Mouse (Mus musculus) thymus, postnatal 4 days (tissue): ENCODE measurements around the gene Il1f6.
"Not testable (repeated sequence)": the region's sequence is repeated elsewhere in the genome, so short reads cannot be mapped to it uniquely, and the experiment has no call there.

Experiments used
- DNase-seq: peaks from one replicate; pipeline ENCODE4 v3.0.0; 2021

Gene Il1f6

DNA sequence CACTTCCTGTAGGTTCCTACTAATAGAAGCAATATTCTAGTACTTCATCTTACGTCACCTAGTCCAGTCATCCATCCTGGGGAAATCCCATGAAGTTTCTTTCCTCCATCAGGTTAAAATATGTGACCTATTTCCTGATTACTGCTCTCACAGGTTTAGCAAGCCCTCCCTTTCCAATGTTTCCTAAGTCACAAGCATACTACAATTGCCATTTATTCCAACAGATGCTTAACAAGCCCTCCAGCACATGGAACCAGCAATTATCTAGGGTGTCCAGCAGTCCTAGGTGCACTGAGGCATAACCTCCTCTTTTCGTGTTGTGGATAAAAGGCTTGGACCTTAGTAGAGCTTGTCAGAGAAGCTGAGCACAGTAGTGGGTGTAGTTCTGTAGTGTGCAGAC is at the start of gene Il1f6:
Gene Il1f6 (plus strand): TSS at position 301 of the 400 bp plus-strand sequence.
- no peak for DNase-seq

DNA sequence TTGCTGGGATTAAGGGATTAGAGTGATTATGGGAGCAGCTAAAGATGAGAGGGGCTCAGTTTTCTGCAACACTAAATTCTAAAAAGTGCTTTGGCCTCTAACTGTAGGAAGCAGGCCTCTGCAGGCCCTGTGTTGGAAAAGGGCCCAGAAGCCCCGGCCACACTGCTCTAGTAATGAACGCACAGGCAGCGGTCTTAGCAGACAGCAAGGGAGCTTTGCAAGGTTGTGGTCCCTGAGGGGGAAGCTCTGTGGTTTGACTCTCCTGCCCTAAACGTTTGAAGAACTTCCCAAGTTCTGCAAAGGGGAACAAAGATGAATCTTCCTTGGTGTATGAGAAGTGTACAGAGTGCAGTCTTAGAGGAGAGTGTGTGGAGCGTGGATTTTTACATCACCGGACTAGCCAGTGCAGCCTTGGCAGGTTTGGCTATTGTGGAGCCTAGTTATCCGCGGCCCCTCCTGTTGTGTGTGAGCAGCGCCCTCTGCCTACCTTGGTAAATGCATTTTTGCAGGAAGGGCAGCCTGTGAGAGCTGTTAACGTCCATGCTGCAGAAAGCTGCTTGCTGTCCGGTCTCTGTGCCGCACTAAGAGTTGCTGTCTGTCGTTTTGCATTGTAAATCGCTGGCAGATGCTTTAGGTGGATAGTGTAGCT is 33.4 kb upstream of the Il1f6 start:
- DNase-seq, result not testable (repeated sequence)

DNA sequence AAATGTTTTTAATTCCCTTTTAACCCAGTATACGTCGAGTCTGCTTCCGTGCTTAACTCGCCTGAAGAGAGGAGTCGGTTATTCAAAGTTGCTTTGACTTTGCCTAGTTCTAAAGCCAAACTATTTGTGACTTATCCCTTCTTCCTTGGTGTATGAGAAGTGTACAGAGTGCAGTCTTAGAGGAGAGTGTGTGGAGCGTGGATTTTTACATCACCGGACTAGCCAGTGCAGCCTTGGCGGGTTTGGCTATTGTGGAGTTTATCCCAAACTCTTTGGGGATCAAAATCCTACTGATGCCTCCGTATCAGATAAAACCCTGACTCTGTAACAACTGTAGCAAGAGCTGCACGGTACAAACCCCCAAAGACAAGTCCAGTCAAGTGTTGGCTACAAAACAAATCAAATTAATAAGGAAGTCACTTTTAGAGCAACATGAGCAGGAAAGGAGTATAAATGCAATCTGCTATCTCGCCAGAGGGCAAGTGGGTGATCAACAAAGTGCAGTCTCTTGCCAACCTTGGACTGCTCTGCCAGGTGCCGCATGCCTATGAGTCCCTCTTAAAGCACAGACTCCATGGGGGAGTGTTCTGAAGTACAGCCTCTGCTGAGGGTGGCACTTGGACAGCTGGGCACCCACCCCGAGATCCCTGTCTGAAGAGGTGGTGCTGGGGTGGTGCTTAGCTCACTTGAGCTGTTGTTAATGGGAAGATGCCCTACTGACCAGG is 32.6 kb upstream of the Il1f6 start:
- DNase-seq, result not testable (repeated sequence)

DNA sequence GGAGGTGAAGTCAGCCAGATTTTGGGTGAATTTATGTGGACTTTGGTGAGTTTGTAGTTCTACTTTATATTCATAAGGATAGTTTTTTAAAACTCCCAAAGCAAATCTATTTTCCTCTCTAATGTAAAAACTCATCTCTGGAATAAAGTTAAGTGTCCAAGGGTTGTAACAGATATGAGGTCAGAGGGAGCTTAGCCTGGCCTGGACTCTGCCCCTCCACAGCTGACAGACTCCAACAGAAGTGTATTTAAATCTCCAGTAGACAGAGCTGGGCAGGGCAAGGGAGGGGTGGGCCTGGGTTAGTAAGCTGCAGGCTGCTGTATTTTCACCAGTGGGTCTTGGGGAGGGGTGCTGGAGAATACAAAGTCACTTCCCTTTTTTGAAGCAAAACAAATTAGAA is 31.1 kb upstream of the Il1f6 start:
- DNase-seq, result not testable (repeated sequence)

DNA sequence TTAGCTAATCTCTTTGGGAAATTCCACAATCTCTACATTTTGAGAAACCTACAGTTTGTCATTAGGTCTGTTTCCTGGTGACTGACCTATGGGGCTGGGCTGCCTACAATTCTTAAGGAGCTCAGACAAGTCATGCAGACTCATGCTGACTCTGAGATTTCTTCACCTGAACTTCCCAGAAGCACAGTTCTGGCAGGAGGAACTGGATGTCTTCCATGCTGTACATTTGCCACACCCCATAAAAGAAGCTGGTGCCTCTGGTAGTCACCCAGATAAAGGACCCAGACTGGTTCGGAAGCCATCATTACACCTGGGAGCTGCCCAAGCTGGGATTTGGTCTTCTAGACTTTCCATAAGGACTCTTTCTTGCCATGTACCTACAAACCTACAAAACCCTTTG is 29.0 kb upstream of the Il1f6 start, which contains the start of gene Il1f9:
Gene Il1f9 (plus strand): TSS at position 301 of the 400 bp plus-strand sequence.
- no peak for DNase-seq

DNA sequence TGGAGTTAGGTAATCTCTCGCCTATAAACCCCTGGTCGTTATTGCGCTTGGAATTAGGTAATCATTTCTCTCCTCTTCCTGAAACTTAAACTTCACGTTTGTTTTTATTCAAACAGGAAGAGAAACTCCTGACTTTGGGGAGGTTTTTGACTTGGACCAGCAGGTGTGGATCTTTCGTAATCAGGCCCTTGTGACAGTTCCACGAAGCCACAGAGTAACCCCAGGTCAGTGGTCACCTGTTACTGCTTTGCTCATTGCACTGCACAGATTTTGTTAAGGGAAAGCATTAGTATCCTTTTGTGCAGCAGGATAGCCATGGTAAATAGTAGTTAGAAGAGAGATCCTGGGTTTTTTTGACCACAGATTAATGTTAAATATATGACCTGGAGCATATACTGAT is 27.6 kb upstream of the Il1f6 start:
- DNase-seq, result no peak

DNA sequence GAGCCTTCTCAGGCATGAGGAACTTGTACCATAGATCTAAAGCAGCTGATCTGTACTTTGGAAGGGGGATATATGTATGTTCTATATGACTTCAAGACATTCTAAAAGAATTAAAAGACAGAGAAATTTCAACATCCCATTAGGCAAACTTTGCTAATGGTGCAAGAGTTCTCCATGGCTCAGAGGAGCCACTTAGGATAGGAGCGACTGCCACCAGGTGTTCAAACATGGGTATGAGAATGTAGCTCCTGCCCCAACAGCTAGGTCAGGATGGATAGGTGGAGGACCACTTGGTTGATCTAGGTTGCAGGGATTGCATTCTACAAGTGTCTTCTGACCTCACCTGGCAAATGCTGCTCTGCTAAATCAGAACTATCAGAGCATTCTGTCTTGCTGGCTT is 27.0 kb upstream of the Il1f6 start:
- no peak for DNase-seq

DNA sequence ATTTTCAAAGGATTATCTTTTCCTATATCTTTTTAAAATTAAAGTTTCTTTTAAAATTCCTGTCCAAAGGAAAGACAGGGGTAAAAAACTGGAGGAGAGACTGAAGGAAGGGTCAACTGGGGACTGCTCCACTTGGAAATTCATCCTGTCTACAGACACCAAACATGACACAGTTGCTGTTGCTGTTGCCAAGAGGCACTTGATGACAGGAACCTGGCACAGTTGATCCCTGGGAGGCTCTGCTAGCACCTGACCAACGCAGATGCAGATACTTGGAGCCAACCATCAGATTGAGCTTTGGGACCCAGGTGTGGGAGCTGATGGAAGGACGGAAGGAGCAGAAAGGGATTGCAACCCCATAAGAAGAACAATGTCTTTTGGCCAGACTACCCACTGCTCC is 12.0 kb downstream of the Il1f6 start:
- no peak for DNase-seq

DNA sequence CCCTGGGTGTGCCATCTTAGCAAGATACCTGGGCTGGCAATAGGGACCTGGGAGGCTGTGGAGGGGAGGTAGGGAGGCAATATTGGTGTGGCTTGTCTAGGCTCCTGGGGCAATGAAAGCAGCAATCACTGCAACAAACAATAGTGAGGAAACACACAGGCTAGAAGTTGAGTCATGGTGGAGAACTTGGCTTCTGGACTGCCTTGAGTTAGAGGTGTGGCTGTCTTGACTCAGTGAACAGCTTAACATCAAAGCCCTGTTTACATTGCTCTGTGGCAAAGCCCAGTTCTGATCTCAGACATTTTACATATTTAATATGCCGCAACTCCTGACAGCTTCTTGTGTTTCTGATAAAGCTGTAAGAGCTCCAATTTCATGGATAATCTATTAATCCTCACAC is 52.3 kb downstream of the Il1f6 start:
- no peak for DNase-seq

DNA sequence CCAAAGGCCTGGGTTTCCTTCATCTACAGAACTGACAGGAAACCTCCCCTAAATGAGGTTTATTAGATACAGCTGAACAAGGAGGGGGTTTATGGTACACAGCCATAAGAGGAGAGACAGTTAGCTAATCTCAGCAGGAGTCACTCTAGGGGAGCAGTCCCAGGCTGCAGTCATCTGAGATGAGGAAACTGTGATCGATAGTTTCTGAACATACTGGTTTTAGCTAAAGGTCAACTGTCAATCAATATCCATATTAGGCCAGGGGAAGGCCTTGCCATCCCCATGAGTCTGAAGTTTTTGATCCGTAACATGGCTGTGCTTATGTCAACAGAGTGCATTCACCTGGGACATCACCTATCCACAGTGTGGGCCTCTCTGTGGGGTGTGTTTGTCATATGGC is 58.4 kb downstream of the Il1f6 start:
- DNase-seq, result no peak

DNA sequence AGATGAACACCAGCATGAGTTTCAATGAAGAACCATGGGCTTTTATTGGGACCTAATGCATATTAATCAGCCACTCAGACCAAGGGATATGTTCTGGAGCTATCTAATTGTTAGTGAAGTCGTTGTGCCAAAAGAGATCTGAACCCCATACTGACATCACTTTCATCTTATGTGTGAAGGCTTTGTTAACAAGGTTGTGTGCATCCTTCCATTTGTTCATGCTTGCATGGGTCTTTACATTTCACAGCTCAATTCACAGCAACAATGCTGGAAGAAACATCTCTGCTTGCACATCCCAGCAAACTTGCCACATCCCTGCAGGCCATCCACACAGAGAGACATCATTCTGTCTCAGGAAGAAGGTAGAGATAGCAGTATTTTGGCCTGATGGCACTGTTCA is 59.9 kb downstream of the Il1f6 start:
- DNase-seq, result no peak
